Mouse (Mus musculus) intestine, embryonic 14.5 days (tissue): ENCODE measurements around the gene Tent5c. TPM values are rescaled to one million over a fixed set of nuclear protein-coding genes. Genes with fewer than 3 reads are reported as not detected.

Experiments
- ATAC-seq: fragments of 200-750 bp; cut with Nextera tagmentation; replicated peaks from 2 replicates; pipeline ENCODE4 v1.8.0; 2017; ENCODE audit warnings: low read depth, moderate number of reproducible peaks, moderate TSS enrichment, moderate library complexity; ENCODE audit not compliant: low FRiP score, low TSS enrichment
- DNase-seq: peaks from one replicate; pipeline ENCODE4 v3.0.0-alpha.2; 2018; ENCODE audit warnings: low spot score
- H3K27ac ChIP-seq: fragments of 300-500 bp; sonication (generic); 2 replicates; pipeline ENCODE4 v1.5.1; 2014; ENCODE audit warnings: low read depth, mild to moderate bottlenecking, control low read depth
- H3K27me3 ChIP-seq: fragments of 300-500 bp; sonication (generic); replicated peaks from 2 replicates; pipeline ENCODE4 v1.6.1; 2014; ENCODE audit warnings: low read length, control low read depth; ENCODE audit not compliant: control insufficient read depth, insufficient read depth
- H3K36me3 ChIP-seq: fragments of 300-500 bp; sonication (generic); 2 replicates; pipeline ENCODE4 v1.6.1; 2014; ENCODE audit warnings: low read length, control low read depth; ENCODE audit not compliant: control insufficient read depth, insufficient read depth
- H3K4me1 ChIP-seq: fragments of 300-500 bp; sonication (generic); replicated peaks from 2 replicates; pipeline ENCODE4 v1.6.1; 2014; ENCODE audit warnings: low read length, control low read depth, mixed read lengths; ENCODE audit not compliant: control insufficient read depth, insufficient read depth
- H3K4me2 ChIP-seq: fragments of 300-500 bp; sonication (generic); 2 replicates; pipeline ENCODE4 v1.6.1; 2014; ENCODE audit warnings: low read length
- H3K4me3 ChIP-seq: fragments of 300-500 bp; sonication (generic); 2 replicates; pipeline ENCODE4 v1.5.1; 2014; ENCODE audit warnings: low read depth, low read length, control low read depth, mixed read lengths
- H3K9ac ChIP-seq: fragments of 300-500 bp; sonication (generic); 2 replicates; pipeline ENCODE4 v1.6.1; 2014; ENCODE audit warnings: mild to moderate bottlenecking, low read length
- H3K9me3 ChIP-seq: fragments of 300-500 bp; sonication (generic); 2 replicates; pipeline ENCODE4 v1.6.1; 2016; ENCODE audit warnings: low read length, control low read depth; ENCODE audit not compliant: control insufficient read depth
- WGBS: fragments of 180-500 bp; shearing (Covaris S2); extraction: QIAGEN DNeasy Blood & Tissue Kit; methylation state at CpG from one replicate; pipeline ENCODE4 v1.1.7; 2014; 5-methylcytosine and 5-hydroxymethylcytosine counted together
- polyA plus RNA-seq: library from polyadenylated mRNA; unstranded; fragments of >200 nt; fragmentation: Nextera tagmentation; extraction: Ambion mirVana; gene quantifications from 2 replicates; pipeline ENCODE4 v1.2.1, GENCODE M21; 2014

The Tent5c gene
- polyA plus RNA-seq, 1 experiment from 2014 or later = 8.0 TPM

DNA sequence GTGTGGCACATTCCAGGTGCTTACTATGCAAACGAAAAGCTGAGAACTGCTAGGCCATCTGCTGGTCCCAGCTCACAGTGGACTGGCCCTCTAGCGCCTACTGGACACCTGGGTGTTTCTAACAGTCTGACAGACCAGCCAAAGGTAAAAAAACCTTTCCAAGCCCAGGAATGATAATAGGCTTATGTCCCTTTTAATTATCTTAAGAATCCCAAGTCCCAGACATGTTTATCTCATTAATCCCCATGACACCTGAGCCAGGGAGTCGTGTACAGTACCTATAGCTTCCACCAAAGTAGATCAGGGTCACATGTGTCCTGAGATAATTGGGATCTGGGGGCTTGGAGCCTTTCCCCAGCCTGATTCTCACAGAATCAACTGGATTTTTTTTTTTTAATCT, 7.0 kb upstream of the Tent5c start:
- 62% methylated on average over 3 of the region's 3 CpGs for WGBS
- ATAC-seq = no peak
- Histone ChIP-seq H3K9me3 (no peaks in the 10 kb centered on the region), H3K4me1 (no peaks in the 10 kb centered on the region), H3K27me3 (no peaks in the 10 kb centered on the region), H3K9ac (no peak overlapping the region), H3K4me3 (no peak overlapping the region), H3K36me3 (no peaks in the 10 kb centered on the region), H3K4me2 (no peak overlapping the region), H3K27ac (no peak overlapping the region)
- DNase-seq = no peak

- Histone ChIP-seq H3K9me3 (no peaks in the 10 kb centered on the region), H3K36me3 (no peaks in the 10 kb centered on the region), H3K27me3 (no peaks in the 10 kb centered on the region), H3K9ac (no peak overlapping the region), H3K4me2 (no peak overlapping the region), H3K4me1 (no peaks in the 10 kb centered on the region), H3K27ac (no peak overlapping the region), H3K4me3 (no peak overlapping the region)
- ATAC-seq = no peak
- DNase-seq = no peak
- WGBS = 93% methylated on average over 16 of the region's 16 CpGs
Measured at GRCm38 (mm10) chr3:100495456-100495855, 6.3 kb upstream of the Tent5c start.

DNA sequence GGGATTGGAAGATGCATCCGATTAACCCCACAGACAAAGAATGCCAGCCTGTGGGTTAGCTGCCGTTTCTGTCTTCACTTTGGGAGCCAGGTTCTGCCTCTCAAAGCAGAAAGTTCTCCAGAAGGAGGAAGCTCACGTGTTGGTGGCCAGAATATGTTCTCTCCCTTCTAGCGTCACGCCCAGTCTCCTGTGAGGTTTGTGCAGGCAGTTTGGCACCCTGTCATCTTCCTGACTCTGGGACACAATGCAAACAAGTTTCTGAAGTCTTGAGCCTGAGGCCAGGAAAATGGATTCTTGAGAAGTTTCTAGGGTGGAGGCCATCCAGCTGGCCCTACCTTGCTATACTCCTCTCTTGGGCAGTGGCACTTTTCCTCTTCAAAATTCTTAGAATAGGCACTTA, 5.8 kb upstream of the Tent5c start:
- Histone ChIP-seq H3K36me3 (no peaks in the 10 kb centered on the region), H3K4me2 (no peak overlapping the region), H3K4me3 (no peak overlapping the region), H3K4me1 (0 out of 2 replicates have a peak, but pooled peaks cover 3% of the 10 kb centered on the region), H3K9ac (no peak overlapping the region), H3K27me3 (no peaks in the 10 kb centered on the region), H3K27ac (no peak overlapping the region), H3K9me3 (no peaks in the 10 kb centered on the region)
- 86% methylated on average over 5 of the region's 5 CpGs for whole genome bisulfite sequencing
- DNase-seq = no peak
- no peak for ATAC-seq

- Histone ChIP-seq H3K36me3 (no peaks in the 10 kb centered on the region), H3K4me1 (0 out of 2 replicates have a peak, but pooled peaks cover 3% of the 10 kb centered on the region), H3K9me3 (no peaks in the 10 kb centered on the region), H3K9ac (peak overlapping the region; percentile 57; the same call in 1 of the 2 replicates), H3K27me3 (peaks cover 30% of the 10 kb centered on the region), H3K4me2 (peak overlapping the region; percentile 89), H3K4me3 (peak overlapping the region; percentile 70), H3K27ac (no peak overlapping the region)
- WGBS = 23% methylated on average over 4 of the region's 4 CpGs
- ATAC-seq (no peak), DNase-seq (no peak)
Measured at GRCm38 (mm10) chr3:100490010-100490300, 831 bp upstream of the Tent5c start.

DNA sequence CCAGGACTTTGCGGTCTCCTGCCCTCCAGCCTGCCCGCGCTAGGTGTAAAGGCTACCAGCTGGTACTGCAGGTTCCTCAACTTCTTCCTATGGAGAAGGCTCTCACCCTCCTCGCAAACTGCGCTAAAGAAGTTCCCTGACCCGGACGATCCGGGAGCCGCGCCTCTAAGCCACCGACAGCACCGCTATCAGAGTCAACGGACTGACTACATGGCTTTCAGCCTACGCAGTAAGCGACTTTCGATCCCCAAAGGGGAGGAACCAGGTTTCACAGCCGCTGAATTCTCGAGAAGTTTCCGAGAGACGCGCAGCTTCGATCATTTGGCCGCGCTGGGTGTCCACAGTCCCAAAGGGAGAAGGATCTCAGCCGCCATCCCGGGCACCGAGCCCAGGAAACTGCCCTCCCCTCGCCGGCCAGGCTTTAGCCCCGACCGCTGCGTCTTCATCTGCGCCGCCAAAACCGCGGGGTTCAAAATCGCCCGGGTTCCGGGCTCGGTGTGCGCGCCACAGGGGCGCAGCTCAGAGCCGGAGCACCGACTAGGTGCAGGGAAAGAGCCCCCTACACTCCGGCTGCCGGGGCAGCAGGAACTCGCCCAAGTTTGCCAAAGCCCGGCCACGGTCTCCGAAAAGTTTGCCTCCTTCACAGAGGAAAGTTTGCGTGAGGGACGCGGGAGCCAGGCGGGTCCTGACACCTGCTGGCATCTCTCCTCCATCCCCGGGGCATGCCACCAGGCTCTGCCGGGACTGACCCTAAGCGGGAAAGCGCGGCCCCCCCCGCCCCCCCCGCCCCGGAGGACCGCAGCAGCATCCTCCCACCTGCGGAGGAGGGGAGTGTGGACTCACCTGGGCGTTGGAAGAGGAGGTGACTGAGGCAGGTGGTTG, 632 bp downstream of the Tent5c start:
- ATAC-seq (peak; percentile 34), DNase-seq (peak; percentile 77)
- under 1% methylated on average over 64 of the region's 66 CpGs for WGBS
- Histone ChIP-seq H3K4me2 (peak overlapping the region; percentile 89), H3K4me3 (peak overlapping the region; percentile 70), H3K36me3 (no peaks in the 10 kb centered on the region), H3K27ac (no peak overlapping the region), H3K9me3 (no peaks in the 10 kb centered on the region), H3K27me3 (peaks cover 30% of the 10 kb centered on the region), H3K4me1 (0 out of 2 replicates have a peak, but pooled peaks cover 3% of the 10 kb centered on the region), H3K9ac (peak overlapping the region; percentile 18)

GRCm38 (mm10) chr3:100487046-100487445, 2.1 kb downstream of the Tent5c start:
- Histone ChIP-seq H3K9ac (no peak overlapping the region), H3K27ac (no peak overlapping the region), H3K4me1 (0 out of 2 replicates have a peak, but pooled peaks cover 3% of the 10 kb centered on the region), H3K4me3 (no peak overlapping the region), H3K27me3 (peaks cover 30% of the 10 kb centered on the region), H3K9me3 (no peaks in the 10 kb centered on the region), H3K36me3 (no peaks in the 10 kb centered on the region), H3K4me2 (no peak overlapping the region)
- 91% methylated on average over 2 of the region's 2 CpGs for WGBS
- no peak for DNase-seq
- ATAC-seq = no peak

- no peaks in the 10 kb centered on the region for H3K36me3 ChIP-seq
- H3K4me2 ChIP-seq = no peak overlapping the region
- 0 out of 2 replicates have a peak, but pooled peaks cover 3% of the 10 kb centered on the region for H3K4me1 ChIP-seq
- no peak for DNase-seq
- ATAC-seq = no peak
- peaks cover 30% of the 10 kb centered on the region for H3K27me3 ChIP-seq
- H3K27ac ChIP-seq = no peak overlapping the region
- WGBS = 53% methylated on average over 11 of the region's 11 CpGs
- H3K4me3 ChIP-seq = no peak overlapping the region
- no peaks in the 10 kb centered on the region for H3K9me3 ChIP-seq
- no peak overlapping the region for H3K9ac ChIP-seq
Measured at GRCm38 (mm10) chr3:100485390-100486132, 3.6 kb downstream of the Tent5c start.

- Histone ChIP-seq H3K27ac (no peak overlapping the region), H3K4me3 (no peak overlapping the region), H3K4me1 (no peaks in the 10 kb centered on the region), H3K36me3 (no peaks in the 10 kb centered on the region), H3K9me3 (no peaks in the 10 kb centered on the region), H3K9ac (no peak overlapping the region), H3K4me2 (no peak overlapping the region), H3K27me3 (peaks cover 22% of the 10 kb centered on the region)
- DNase-seq (no peak), ATAC-seq (no peak)
- 78% methylated on average over 5 of the region's 5 CpGs for WGBS
Measured at GRCm38 (mm10) chr3:100482971-100483610, 6.0 kb downstream of the Tent5c start.
